ENCODE assay signal across 16 mouse cellular contexts in genomic region chr2:60147428-60147827, GRCm38 (mm10).
DNase-seq lines count a peak whose midpoint lies in the region; ATAC-seq and TF ChIP-seq lines count a peak whose summit lies in the region.
"Had no signal": no experiment of that assay in that cellular context is flagged by ENCODE, and none has a peak within 500 bp of the region (broad histone marks: within the 10 kb centered on the region; RNA-seq: fewer than 3 reads in every experiment).

No protein-coding gene starts in this region.

- DNase-seq in hindbrain, embryonic 10.5 days (ENCODE audit: low spot score), result peak; percentile 13
- DNase-seq in lung, postnatal 0 days (ENCODE audit: low spot score), result no peak
- DNase-seq in lung, adult 2 months, result no peak
- peak; percentile 60 for DNase-seq in R1 (ENCODE audit: low read depth, low spot score)
- DNase-seq in retina, embryonic 14.5 days (ENCODE audit: low spot score), result peak; percentile 49
- DNase-seq: adrenal gland, postnatal 14 days; cerebellum, postnatal 25 days; gastrocnemius, postnatal 36 days; kidney, postnatal 10 days; lung, postnatal 14 days; thymus, postnatal 14 days had no signal

- H3K27me3 ChIP-seq in hindbrain, embryonic 10.5 days (ENCODE audit: insufficient read depth, poor library complexity, severe bottlenecking), result no peaks in the 10 kb centered on the region
- no peaks in the 10 kb centered on the region for H3K27me3 ChIP-seq in hindbrain, embryonic 13.5 days
- H3K27me3 ChIP-seq in lung, postnatal 0 days (replicated peaks; ENCODE audit: insufficient read depth, low read length), result no peaks in the 10 kb centered on the region
- H3K27me3 ChIP-seq: heart, embryonic 15.5 days; stomach, embryonic 15.5 days had no signal

- H3K4me3 ChIP-seq in hindbrain, embryonic 10.5 days, result no peak overlapping the region
- no peak overlapping the region for H3K4me3 ChIP-seq in hindbrain, embryonic 13.5 days
- no peak overlapping the region for H3K4me3 ChIP-seq in lung, postnatal 0 days (ENCODE audit: low read depth, low read length)
- H3K4me3 ChIP-seq in lung, adult 2 months (replicated peaks; ENCODE audit: extremely low read depth, low read depth, low read length), result no peak overlapping the region
- H3K4me3 ChIP-seq: heart, embryonic 15.5 days; stomach, embryonic 15.5 days had no signal

- no peak overlapping the region for H3K27ac ChIP-seq in hindbrain, embryonic 10.5 days
- no peak overlapping the region for H3K27ac ChIP-seq in hindbrain, embryonic 13.5 days
- H3K27ac ChIP-seq in lung, postnatal 0 days (ENCODE audit: low read length), result no peak overlapping the region
- H3K27ac ChIP-seq: heart, embryonic 15.5 days; stomach, embryonic 15.5 days had no signal

- H3K9ac ChIP-seq in hindbrain, embryonic 13.5 days, result no peak overlapping the region
- no peak overlapping the region for H3K9ac ChIP-seq in lung, postnatal 0 days (replicated peaks; ENCODE audit: low read depth)
- H3K9ac ChIP-seq: heart, embryonic 15.5 days; stomach, embryonic 15.5 days had no signal

- no peak for TF ChIP-seq POLR2A in lung, adult 2 months (IDR thresholded peaks at IDR 0.05; ENCODE audit: borderline replicate concordance, extremely low read depth, low read depth, low read length)

- WGBS in hindbrain, embryonic 10.5 days, result 40% methylated on average over 3 of the region's 3 CpGs
- WGBS in hindbrain, embryonic 13.5 days, result 37% methylated on average over 3 of the region's 3 CpGs
- 58% methylated on average over 3 of the region's 3 CpGs for WGBS in lung, postnatal 0 days
- WGBS in lung, adult 2 months, result 74% methylated on average over 3 of the region's 3 CpGs

- H3K4me1 ChIP-seq in hindbrain, embryonic 10.5 days (replicated peaks), result peaks cover 4% of the 10 kb centered on the region
- H3K4me1 ChIP-seq in hindbrain, embryonic 13.5 days (replicated peaks), result no peaks in the 10 kb centered on the region
- H3K4me1 ChIP-seq in lung, postnatal 0 days (ENCODE audit: insufficient read depth, low read depth, low read length), result no peaks in the 10 kb centered on the region
- H3K4me1 ChIP-seq in lung, adult 2 months (ENCODE audit: control insufficient read depth, insufficient read depth, low read length), result no peaks in the 10 kb centered on the region
- H3K4me1 ChIP-seq: stomach, embryonic 15.5 days had no signal

- TF ChIP-seq CTCF in lung, postnatal 0 days (IDR thresholded peaks at IDR 0.05), result peak; percentile 35
- no peak for TF ChIP-seq CTCF in lung, adult 2 months (IDR thresholded peaks at IDR 0.05; ENCODE audit: insufficient read depth, low read length)

- H3K36me3 ChIP-seq in hindbrain, embryonic 10.5 days, result no peaks in the 10 kb centered on the region
- no peaks in the 10 kb centered on the region for H3K36me3 ChIP-seq in hindbrain, embryonic 13.5 days
- H3K36me3 ChIP-seq in lung, postnatal 0 days (ENCODE audit: insufficient read depth, low read length), result no peaks in the 10 kb centered on the region
- H3K36me3 ChIP-seq: heart, embryonic 15.5 days; stomach, embryonic 15.5 days had no signal

- H3K4me2 ChIP-seq in hindbrain, embryonic 13.5 days, result no peak overlapping the region
- H3K4me2 ChIP-seq in lung, postnatal 0 days (replicated peaks; ENCODE audit: low read depth, low read length), result no peak overlapping the region
- H3K4me2 ChIP-seq: heart, embryonic 15.5 days; stomach, embryonic 15.5 days had no signal

- TF ChIP-seq EP300 in lung, postnatal 0 days (IDR thresholded peaks at IDR 0.05), result no peak

- H3K9me3 ChIP-seq in hindbrain, embryonic 10.5 days, result no peaks in the 10 kb centered on the region
- no peaks in the 10 kb centered on the region for H3K9me3 ChIP-seq in hindbrain, embryonic 13.5 days
- H3K9me3 ChIP-seq in lung, postnatal 0 days (ENCODE audit: low read length), result no peaks in the 10 kb centered on the region
- H3K9me3 ChIP-seq: heart, embryonic 15.5 days; stomach, embryonic 15.5 days had no signal

- no peak for ATAC-seq in hindbrain, embryonic 13.5 days (ENCODE audit: low FRiP score)
- ATAC-seq in lung, postnatal 0 days, result no peak
- no peak for ATAC-seq in cerebellum, adult (ENCODE audit: insufficient number of reproducible peaks, low FRiP score, low TSS enrichment)
- ATAC-seq: CD4-positive, CD25-positive, alpha-beta regulatory T cell, adult 4 months had no signal

Comparison
In these comparisons a context has a peak if more than half of its experiments do, and no peak if none do; other contexts are left out.
1. DNase-seq: peak in hindbrain, embryonic 10.5 days (single experiment), R1 (single experiment) and retina, embryonic 14.5 days (single experiment); none in lung, postnatal 0 days (single experiment) and lung, adult 2 months (single experiment).